ENCODE assay signal across 11 mouse cellular contexts in the genomic region with DNA sequence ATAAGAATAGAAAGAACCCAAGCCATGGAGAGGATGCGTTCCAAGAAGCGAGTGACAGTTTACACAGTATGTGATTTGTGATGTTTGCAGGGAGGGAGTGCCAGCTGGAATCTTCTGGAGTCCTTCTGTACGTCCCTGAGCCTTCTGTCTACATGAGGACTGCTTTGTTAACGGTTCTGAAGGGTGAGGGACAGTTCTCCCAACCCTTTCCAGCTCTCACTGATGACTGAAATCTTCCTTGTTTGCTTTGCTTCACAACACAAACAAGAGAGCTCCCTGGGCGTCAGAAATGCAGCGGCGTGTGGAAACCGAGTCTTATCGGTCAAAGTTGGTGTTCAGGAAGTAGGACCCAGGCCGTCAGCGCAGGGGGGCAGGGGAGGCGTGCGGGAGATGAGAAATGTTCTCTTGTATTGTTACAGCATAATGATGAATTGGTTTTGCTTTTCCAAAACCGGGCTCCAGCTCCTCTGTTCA.
DNase-seq lines count a peak whose midpoint lies in the region; ATAC-seq and TF ChIP-seq lines count a peak whose summit lies in the region.
"Had no signal": no experiment of that assay in that cellular context is flagged by ENCODE, and none has a peak within 500 bp of the region (broad histone marks: within the 10 kb centered on the region; RNA-seq: fewer than 3 reads in every experiment).

No protein-coding gene starts in this region.

- H3K4me2 ChIP-seq in heart, embryonic 15.5 days = peak overlapping the region; percentile 27; the same call in 1 of the 2 replicates
- no peak overlapping the region for H3K4me2 ChIP-seq in midbrain, embryonic 11.5 days
- no peak overlapping the region for H3K4me2 ChIP-seq in midbrain, embryonic 16.5 days (ENCODE audit: low read length)
- no peak overlapping the region for H3K4me2 ChIP-seq in hindbrain, postnatal 0 days (ENCODE audit: low read depth, low read length)
- H3K4me2 ChIP-seq in midbrain, embryonic 14.5 days (ENCODE audit: low read length) = no peak overlapping the region
- H3K4me2 ChIP-seq: limb, embryonic 15.5 days had no signal

- H3K27ac ChIP-seq in heart, embryonic 15.5 days = no peak overlapping the region
- no peak overlapping the region for H3K27ac ChIP-seq in midbrain, embryonic 11.5 days (ENCODE audit: low read depth, low read length)
- no peak overlapping the region for H3K27ac ChIP-seq in midbrain, embryonic 16.5 days (ENCODE audit: low read length)
- H3K27ac ChIP-seq in hindbrain, postnatal 0 days = no peak overlapping the region
- H3K27ac ChIP-seq in midbrain, embryonic 14.5 days (replicated peaks; ENCODE audit: low read depth, low read length) = no peak overlapping the region
- H3K27ac ChIP-seq: limb, embryonic 15.5 days had no signal

- intact Hi-C loops in heart, postnatal 36 days (cut with DNase I) = no loop called here

- ATAC-seq in heart, embryonic 15.5 days (replicated peaks; ENCODE audit: insufficient number of reproducible peaks, insufficient read depth, low FRiP score, low read depth) = no peak
- ATAC-seq in midbrain, embryonic 11.5 days (ENCODE audit: low FRiP score) = no peak
- ATAC-seq in midbrain, embryonic 16.5 days = no peak
- ATAC-seq in hindbrain, postnatal 0 days = peak; percentile 55; the same call in 1 of the 2 replicates
- no peak for ATAC-seq in midbrain, embryonic 14.5 days (ENCODE audit: low FRiP score, low TSS enrichment)

- no peaks in the 10 kb centered on the region for H3K9me3 ChIP-seq in heart, embryonic 15.5 days (replicated peaks)
- H3K9me3 ChIP-seq in midbrain, embryonic 11.5 days (ENCODE audit: control insufficient read depth, low read length) = no peaks in the 10 kb centered on the region
- H3K9me3 ChIP-seq in midbrain, embryonic 16.5 days (replicated peaks; ENCODE audit: control insufficient read depth, low read length, poor library complexity, severe bottlenecking) = no peaks in the 10 kb centered on the region
- no peaks in the 10 kb centered on the region for H3K9me3 ChIP-seq in hindbrain, postnatal 0 days (ENCODE audit: low read length)
- no peaks in the 10 kb centered on the region for H3K9me3 ChIP-seq in midbrain, embryonic 14.5 days (ENCODE audit: control insufficient read depth, low read length)
- H3K9me3 ChIP-seq: limb, embryonic 15.5 days had no signal

- H3K9ac ChIP-seq in heart, embryonic 15.5 days = no peak overlapping the region
- H3K9ac ChIP-seq in midbrain, embryonic 11.5 days (ENCODE audit: low read length) = no peak overlapping the region
- H3K9ac ChIP-seq in midbrain, embryonic 16.5 days (ENCODE audit: low read depth, low read length) = no peak overlapping the region
- H3K9ac ChIP-seq in hindbrain, postnatal 0 days (replicated peaks; ENCODE audit: low read length) = no peak overlapping the region
- no peak overlapping the region for H3K9ac ChIP-seq in midbrain, embryonic 14.5 days (replicated peaks; ENCODE audit: low read length)
- H3K9ac ChIP-seq: limb, embryonic 15.5 days had no signal

- DNase-seq in heart, postnatal 36 days = no peak
- DNase-seq in midbrain, embryonic 11.5 days (ENCODE audit: low spot score, missing footprints) = peak; percentile 81
- peak; percentile 17 for DNase-seq in hindbrain, postnatal 0 days (ENCODE audit: low spot score)
- DNase-seq in midbrain, embryonic 14.5 days = peak; percentile 24
- DNase-seq in thymus, postnatal 4 days = no peak
- DNase-seq in right cerebral cortex, postnatal 14 days = no peak
- DNase-seq: cerebellum, adult 8-10 months had no signal

- WGBS in heart, embryonic 15.5 days = 36% methylated on average over 14 of the region's 14 CpGs
- 75% methylated on average over 14 of the region's 14 CpGs for WGBS in midbrain, embryonic 11.5 days
- 60% methylated on average over 14 of the region's 14 CpGs for WGBS in midbrain, embryonic 16.5 days
- 34% methylated on average over 14 of the region's 14 CpGs for WGBS in hindbrain, postnatal 0 days
- WGBS in midbrain, embryonic 14.5 days = 60% methylated on average over 14 of the region's 14 CpGs

- H3K27me3 ChIP-seq in heart, embryonic 15.5 days = no peaks in the 10 kb centered on the region
- no peaks in the 10 kb centered on the region for H3K27me3 ChIP-seq in midbrain, embryonic 11.5 days (ENCODE audit: control insufficient read depth, insufficient read depth, low read length)
- no peaks in the 10 kb centered on the region for H3K27me3 ChIP-seq in midbrain, embryonic 16.5 days (ENCODE audit: control insufficient read depth, insufficient read depth, low read depth, low read length)
- H3K27me3 ChIP-seq in hindbrain, postnatal 0 days (ENCODE audit: insufficient read depth, low read length) = no peaks in the 10 kb centered on the region
- H3K27me3 ChIP-seq in midbrain, embryonic 14.5 days (ENCODE audit: control insufficient read depth, insufficient read depth, low read length) = no peaks in the 10 kb centered on the region
- H3K27me3 ChIP-seq: CH12.LX; limb, embryonic 15.5 days had no signal

- TF ChIP-seq CTCF in hindbrain, postnatal 0 days (IDR thresholded peaks at IDR 0.05; ENCODE audit: low read depth) = no peak

- no peak overlapping the region for H3K4me3 ChIP-seq in heart, embryonic 15.5 days
- no peak overlapping the region for H3K4me3 ChIP-seq in midbrain, embryonic 11.5 days (ENCODE audit: low read depth, low read length)
- H3K4me3 ChIP-seq in midbrain, embryonic 16.5 days (ENCODE audit: low read depth, low read length) = no peak overlapping the region
- no peak overlapping the region for H3K4me3 ChIP-seq in hindbrain, postnatal 0 days (ENCODE audit: low read length)
- H3K4me3 ChIP-seq in midbrain, embryonic 14.5 days (replicated peaks; ENCODE audit: low read depth, low read length) = no peak overlapping the region
- H3K4me3 ChIP-seq: limb, embryonic 15.5 days had no signal

- no peaks in the 10 kb centered on the region for H3K36me3 ChIP-seq in heart, embryonic 15.5 days
- no peaks in the 10 kb centered on the region for H3K36me3 ChIP-seq in midbrain, embryonic 11.5 days (ENCODE audit: control insufficient read depth, insufficient read depth, low read length)
- H3K36me3 ChIP-seq in midbrain, embryonic 16.5 days (ENCODE audit: control insufficient read depth, insufficient read depth, low read length) = no peaks in the 10 kb centered on the region
- no peaks in the 10 kb centered on the region for H3K36me3 ChIP-seq in hindbrain, postnatal 0 days (ENCODE audit: insufficient read depth, low read length)
- no peaks in the 10 kb centered on the region for H3K36me3 ChIP-seq in midbrain, embryonic 14.5 days (ENCODE audit: control insufficient read depth, insufficient read depth, low read length)
- H3K36me3 ChIP-seq: limb, embryonic 15.5 days had no signal

- H3K4me1 ChIP-seq in heart, embryonic 15.5 days (replicated peaks) = no peaks in the 10 kb centered on the region
- peaks cover 2% of the 10 kb centered on the region; the same call in 1 of the 2 replicates for H3K4me1 ChIP-seq in midbrain, embryonic 11.5 days (ENCODE audit: control insufficient read depth, insufficient read depth, low read length)
- peaks cover 2% of the 10 kb centered on the region; the same call in 1 of the 2 replicates for H3K4me1 ChIP-seq in midbrain, embryonic 16.5 days (ENCODE audit: control insufficient read depth, insufficient read depth, low read length)
- peaks cover 5% of the 10 kb centered on the region; the same call in 1 of the 2 replicates for H3K4me1 ChIP-seq in hindbrain, postnatal 0 days (ENCODE audit: insufficient read depth, low read length)
- H3K4me1 ChIP-seq in midbrain, embryonic 14.5 days (ENCODE audit: control insufficient read depth, insufficient read depth, low read length) = peaks cover 11% of the 10 kb centered on the region
- H3K4me1 ChIP-seq: limb, embryonic 15.5 days had no signal

Comparison
In these comparisons a context has a peak if more than half of its experiments do, and no peak if none do; other contexts are left out.
1. DNase-seq: peak in midbrain, embryonic 11.5 days (single experiment), hindbrain, postnatal 0 days (single experiment) and midbrain, embryonic 14.5 days (single experiment); none in heart, postnatal 36 days (0 of 2), thymus, postnatal 4 days (single experiment) and right cerebral cortex, postnatal 14 days (single experiment).